Mouse (Mus musculus) G1E (cell line): ENCODE measurements at regions not wholly inside any gene's neighbourhood (a gene's known extent, or its start where the extent isn't known, plus 50 kb on each side); places are given as distances from the start of the nearest gene placed in this dataset.

Source experiments
- ATAC-seq: 2 replicates; pipeline ENCODE4 v1.8.0; 2016; ENCODE audit warnings: mild to moderate bottlenecking; ENCODE audit not compliant: insufficient number of reproducible peaks, poor library complexity, low FRiP score, severe bottlenecking; ENCODE audit errors: extremely low read depth
- DNase-seq: peaks from one replicate; pipeline ENCODE4 v3.0.0; 2012; ENCODE audit warnings: low spot score
- H3K27me3 ChIP-seq: 2 replicates; pipeline ENCODE4 v1.6.1; 2012; ENCODE audit warnings: mild to moderate bottlenecking, low read length, inconsistent platforms; ENCODE audit not compliant: insufficient read depth
- H3K36me3 ChIP-seq: replicated peaks from 2 replicates; pipeline ENCODE3; 2012; ENCODE audit warnings: mild to moderate bottlenecking, inconsistent platforms
- H3K4me1 ChIP-seq: 2 replicates; pipeline ENCODE4 v1.6.1; 2012; ENCODE audit warnings: low read depth, low read length, inconsistent platforms, mixed read lengths; ENCODE audit not compliant: insufficient read depth
- H3K4me3 ChIP-seq: 2 replicates; pipeline ENCODE4 v1.5.1; 2012; ENCODE audit warnings: low read depth, mild to moderate bottlenecking, inconsistent platforms, low read length, moderate library complexity, mixed read lengths
- H3K9me3 ChIP-seq: replicated peaks from 2 replicates; pipeline ENCODE4 v1.6.1; 2012; ENCODE audit warnings: inconsistent platforms
- CTCF ChIP-seq: IDR thresholded peaks from 2 replicates; pipeline ENCODE4 v1.5.1; 2012; ENCODE audit warnings: low read depth, low read length, inconsistent platforms, mixed read lengths
- GATA1 ChIP-seq: IDR thresholded peaks from 2 replicates; pipeline ENCODE4 v1.6.1; 2012; ENCODE audit warnings: borderline replicate concordance, low read length, inconsistent platforms, mixed read lengths
- GATA2 ChIP-seq: IDR thresholded peaks from 2 replicates; pipeline ENCODE4 v1.6.1; 2012; ENCODE audit warnings: low read depth, low read length, inconsistent platforms, borderline replicate concordance
- POLR2AphosphoS5 ChIP-seq: IDR thresholded peaks from 2 replicates; pipeline ENCODE4 v1.6.1; 2012; ENCODE audit warnings: low read depth, low read length, inconsistent platforms; ENCODE audit not compliant: insufficient replicate concordance
- TAL1 ChIP-seq: conservative IDR thresholded peaks from 2 replicates; pipeline ENCODE4 v1.6.1; 2012; ENCODE audit warnings: low read depth, low read length, inconsistent platforms, mixed read lengths

DNA sequence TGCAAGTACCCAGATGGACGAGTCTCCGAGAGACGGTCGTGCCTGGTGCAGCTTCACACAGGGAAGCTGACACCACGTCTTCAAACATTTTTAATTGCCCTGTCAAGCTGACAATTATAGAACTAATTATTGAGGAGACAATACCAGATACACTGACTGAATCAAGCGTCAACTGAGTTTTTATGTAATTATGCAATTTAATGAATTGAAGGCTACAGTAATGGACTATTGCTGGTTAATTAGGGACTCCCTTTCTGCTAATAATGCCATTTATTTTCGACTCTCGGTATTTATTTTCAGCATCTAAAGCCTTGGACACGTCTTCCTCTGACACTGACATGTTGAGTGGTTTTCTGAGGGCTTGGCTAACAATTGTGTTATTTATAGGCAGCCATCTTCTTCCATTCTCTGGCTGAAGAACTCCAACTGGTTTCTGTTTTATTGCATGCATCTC is 331.6 kb upstream of the Kdm8 start:
- H3K9me3 ChIP-seq: peaks cover 34% of the 10 kb centered on the region
- no peaks in the 10 kb centered on the region for H3K4me1 ChIP-seq
- H3K36me3 ChIP-seq: no peaks in the 10 kb centered on the region
- no peaks in the 10 kb centered on the region for H3K27me3 ChIP-seq
- ATAC-seq (no peak), DNase-seq (no peak)
- H3K4me3 ChIP-seq: no peak overlapping the region
- TF ChIP-seq GATA2: no peak
- TF ChIP-seq GATA1: no peak
- no peak for TF ChIP-seq CTCF
- no peak for TF ChIP-seq POLR2AphosphoS5
- TF ChIP-seq TAL1: no peak

GRCm38 (mm10) chr7:125115322-125115996 is 329.0 kb upstream of the Kdm8 start:
- Histone ChIP-seq H3K27me3 (no peaks in the 10 kb centered on the region), H3K4me1 (no peaks in the 10 kb centered on the region), H3K4me3 (no peak overlapping the region), H3K36me3 (no peaks in the 10 kb centered on the region), H3K9me3 (peaks cover 34% of the 10 kb centered on the region)
- no peak for DNase-seq
- ATAC-seq: no peak
- TF ChIP-seq CTCF: no peak
- TF ChIP-seq GATA2: no peak
- no peak for TF ChIP-seq TAL1
- TF ChIP-seq POLR2AphosphoS5: no peak
- TF ChIP-seq GATA1: no peak

DNA sequence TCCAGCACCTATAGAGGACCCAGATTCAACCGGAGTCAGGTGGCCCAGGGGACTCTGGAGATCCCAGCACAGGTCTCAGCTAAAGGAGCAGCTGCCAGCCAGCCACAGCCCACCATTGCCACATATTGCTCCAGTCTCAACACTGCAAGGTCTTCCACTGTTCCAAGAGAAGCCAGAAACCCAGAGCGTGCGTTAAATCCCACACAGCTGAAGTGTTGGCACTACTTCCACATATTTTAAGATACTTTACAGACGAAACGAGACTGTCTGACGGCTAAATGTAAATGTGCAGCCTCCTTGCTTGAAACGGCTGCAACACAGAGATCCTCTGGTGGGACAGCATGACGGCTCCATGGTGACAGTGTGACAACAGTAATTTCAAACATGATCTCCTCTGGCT is 327.3 kb upstream of the Kdm8 start:
- TF ChIP-seq CTCF (no peak), GATA2 (no peak), TAL1 (no peak), GATA1 (no peak), POLR2AphosphoS5 (no peak)
- no peak for DNase-seq
- no peaks in the 10 kb centered on the region for H3K4me1 ChIP-seq
- no peaks in the 10 kb centered on the region for H3K27me3 ChIP-seq
- no peak for ATAC-seq
- no peaks in the 10 kb centered on the region for H3K36me3 ChIP-seq
- H3K4me3 ChIP-seq: no peak overlapping the region
- peaks cover 33% of the 10 kb centered on the region for H3K9me3 ChIP-seq

- DNase-seq: no peak
- H3K4me3 ChIP-seq: no peak overlapping the region
- H3K27me3 ChIP-seq: no peaks in the 10 kb centered on the region
- no peaks in the 10 kb centered on the region for H3K4me1 ChIP-seq
- peaks cover 16% of the 10 kb centered on the region for H3K9me3 ChIP-seq
- H3K36me3 ChIP-seq: no peaks in the 10 kb centered on the region
- no peak for ATAC-seq
- TF ChIP-seq POLR2AphosphoS5: no peak
- TF ChIP-seq TAL1: no peak
- no peak for TF ChIP-seq GATA1
- no peak for TF ChIP-seq CTCF
- TF ChIP-seq GATA2: no peak
Measured at GRCm38 (mm10) chr7:125129187-125129586, 315.3 kb upstream of the Kdm8 start.

DNA sequence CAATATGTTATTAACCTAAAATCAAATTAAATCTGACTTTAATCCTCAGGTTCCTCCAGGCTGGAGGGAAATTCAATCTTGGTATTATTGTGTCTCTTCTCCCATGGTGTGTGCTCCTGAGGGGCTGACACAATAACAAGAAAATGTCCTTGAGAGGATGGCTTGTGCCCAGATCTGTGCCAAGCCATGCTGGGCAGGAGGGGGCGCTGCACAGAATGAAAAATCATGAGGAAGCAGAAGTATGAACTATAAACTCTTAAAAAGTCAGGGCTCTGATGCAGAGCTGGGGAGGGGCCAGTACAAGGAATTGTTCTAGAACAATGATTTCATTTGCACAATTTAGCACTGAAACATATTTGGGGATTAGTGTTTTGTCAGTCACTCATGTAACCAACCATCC is 312.5 kb upstream of the Kdm8 start:
- Histone ChIP-seq H3K36me3 (no peaks in the 10 kb centered on the region), H3K4me1 (no peaks in the 10 kb centered on the region), H3K27me3 (no peaks in the 10 kb centered on the region), H3K9me3 (peaks cover 10% of the 10 kb centered on the region), H3K4me3 (no peak overlapping the region)
- DNase-seq: no peak
- no peak for TF ChIP-seq GATA2
- no peak for TF ChIP-seq POLR2AphosphoS5
- TF ChIP-seq CTCF: no peak
- TF ChIP-seq TAL1: no peak
- no peak for TF ChIP-seq GATA1
- ATAC-seq: no peak

- H3K9me3 ChIP-seq: peaks cover 3% of the 10 kb centered on the region
- no peak for DNase-seq
- H3K4me3 ChIP-seq: no peak overlapping the region
- H3K27me3 ChIP-seq: no peaks in the 10 kb centered on the region
- ATAC-seq: no peak
- no peaks in the 10 kb centered on the region for H3K36me3 ChIP-seq
- TF ChIP-seq TAL1 (no peak), GATA2 (no peak), GATA1 (no peak), POLR2AphosphoS5 (no peak), CTCF (no peak)
- H3K4me1 ChIP-seq: no peaks in the 10 kb centered on the region
Measured at GRCm38 (mm10) chr7:125138607-125139006, 305.9 kb upstream of the Kdm8 start.

GRCm38 (mm10) chr7:125139196-125139595 is 305.3 kb upstream of the Kdm8 start:
- H3K4me1 ChIP-seq: no peaks in the 10 kb centered on the region
- TF ChIP-seq GATA2 (no peak), POLR2AphosphoS5 (no peak), TAL1 (no peak), GATA1 (no peak), CTCF (no peak)
- ATAC-seq: no peak
- H3K9me3 ChIP-seq: peaks cover 4% of the 10 kb centered on the region; the same call in 1 of the 2 replicates
- no peak for DNase-seq
- no peak overlapping the region for H3K4me3 ChIP-seq
- no peaks in the 10 kb centered on the region for H3K27me3 ChIP-seq
- no peaks in the 10 kb centered on the region for H3K36me3 ChIP-seq
